Mouse (Mus musculus) left cerebral cortex, adult 2 months (tissue): ENCODE measurements at regions not wholly inside any gene's neighbourhood (a gene's known extent, or its start where the extent isn't known, plus 50 kb on each side); places are given as distances from the start of the nearest gene placed in this dataset.
A peak's percentile ranks its signal among the peaks of the same experiment; 100 is the strongest.

Source experiments
- DNase-seq, 2 experiments: peaks; one replicate each; pipeline ENCODE4 v3.0.0; 2021 to 2022; ENCODE audit warnings: low spot score in 2 of 2, mixed read lengths in 1 of 2; ENCODE audit errors: extremely low spot score in 1 of 2
- H3K27ac ChIP-seq: fragments of 200-600 bp; 2 replicates; pipeline ENCODE4 v1.8.1; 2022
- H3K4me3 ChIP-seq: fragments of 200-600 bp; 2 replicates; pipeline ENCODE4 v1.8.1; 2022
- CTCF ChIP-seq: fragments of 200-600 bp; IDR thresholded peaks from 2 replicates; pipeline ENCODE4 v1.8.1; 2022; ENCODE audit warnings: antibody characterized with exemption, mild to moderate bottlenecking, moderate library complexity
- intact Hi-C: fragments of 180-260 bp; cut with DNase I; formaldehyde crosslinking; loops from one replicate; pipeline ENCODE4 v1.15.1; 2025

DNA sequence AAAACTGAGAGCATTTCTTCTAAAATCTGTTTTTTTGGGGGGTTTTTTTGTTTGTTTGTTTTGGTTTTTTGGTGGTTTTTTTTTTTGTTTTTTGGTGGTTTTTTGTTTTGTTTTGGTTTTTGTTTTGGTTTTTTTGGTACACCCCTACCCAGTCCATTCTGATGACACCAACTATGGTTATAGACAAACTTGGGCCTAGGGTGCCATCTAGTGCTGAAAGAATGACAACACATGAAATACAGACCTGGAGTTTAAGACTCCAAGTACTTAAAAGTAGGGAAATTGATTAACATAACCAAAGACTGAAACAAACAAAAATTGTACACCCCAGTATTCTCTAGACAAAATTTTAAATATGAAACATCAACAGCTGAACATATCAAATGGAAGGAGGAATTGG, 76.0 kb upstream of the Ano5 start:
- Histone ChIP-seq H3K4me3 (no peak overlapping the region), H3K27ac (no peak overlapping the region)
- peak; percentile 37 to 38 for DNase-seq
- intact Hi-C loops, result loop anchor here (2.0 to 10.0 kb wide), 5 partner anchors 168 to 1660 kb away; partner anchors contain the start of gene Prmt3
- TF ChIP-seq CTCF, result peak; percentile 68

DNA sequence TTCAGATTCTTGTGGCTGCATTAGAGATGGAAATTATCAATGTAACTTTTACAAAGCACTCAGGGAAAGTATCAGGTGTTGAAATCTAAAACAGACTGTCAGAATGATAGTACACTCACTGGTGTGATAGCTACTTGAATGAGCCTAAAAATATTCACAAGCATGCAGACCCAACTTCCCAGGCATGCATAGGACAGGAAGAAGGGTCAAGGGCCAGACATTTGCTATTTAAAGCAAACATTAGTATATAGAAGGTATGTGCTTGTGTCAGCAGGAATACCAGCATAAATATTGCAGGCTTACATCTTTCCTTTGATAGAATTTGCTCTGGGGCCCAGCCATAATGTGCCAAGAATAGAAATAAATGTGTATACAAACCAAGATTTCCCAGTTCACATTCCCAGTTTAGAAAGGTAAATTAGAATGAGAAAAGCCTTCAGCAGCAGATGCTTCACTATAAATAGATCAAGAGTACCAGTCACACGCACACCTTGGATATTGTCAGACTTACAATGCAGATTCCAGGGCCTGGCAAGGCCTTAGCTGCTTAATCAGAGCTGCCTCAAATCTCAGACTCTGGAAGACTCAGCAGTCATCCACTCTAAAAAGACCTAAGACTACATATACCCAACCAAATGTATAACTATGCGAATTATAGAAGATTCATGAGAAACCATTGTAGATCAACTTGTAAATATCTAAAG, 55.7 kb upstream of the Ano5 start:
- intact Hi-C loops, result no loop called here
- no peak overlapping the region for H3K27ac ChIP-seq
- no peak for TF ChIP-seq CTCF
- no peak for DNase-seq
- H3K4me3 ChIP-seq, result no peak overlapping the region

DNA sequence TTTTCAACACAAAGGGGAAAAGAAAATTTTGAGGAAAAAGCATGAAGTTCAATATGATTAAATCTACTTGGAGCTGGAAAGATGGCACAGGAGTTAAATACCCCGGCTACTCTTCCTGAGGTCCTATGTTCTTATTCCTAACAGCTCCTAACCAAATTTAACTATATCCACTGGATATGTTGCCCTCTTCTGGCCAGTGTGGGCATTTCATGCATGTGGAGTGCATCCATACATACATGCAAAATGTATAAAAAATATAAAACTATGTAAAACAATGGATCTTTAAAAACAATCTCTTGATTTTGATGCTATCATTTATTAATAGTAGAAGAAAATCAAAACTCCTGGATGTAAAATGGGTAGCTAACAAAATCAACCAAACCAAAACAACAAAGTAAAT, 52.1 kb upstream of the Ano5 start:
- intact Hi-C loops, result no loop called here
- TF ChIP-seq CTCF, result peak; percentile 45
- Histone ChIP-seq H3K27ac (no peak overlapping the region), H3K4me3 (no peak overlapping the region)
- DNase-seq, result no peak
